Mouse (Mus musculus) embryo, embryonic 9.5 days (tissue): ENCODE results near the gene Ctsa.
"Not testable (repeated sequence)": the region's sequence is repeated elsewhere in the genome, so short reads cannot be mapped to it uniquely, and the experiment has no call there.

Experiments
- DNase-seq: peaks from one replicate; pipeline ENCODE4 v3.0.0-alpha.2; 2017; ENCODE audit errors: extremely low spot score

Gene Ctsa

GRCm38 (mm10) chr2:164845782-164846181 is 13.1 kb downstream of the Ctsa start:
- no peak for DNase-seq

GRCm38 (mm10) chr2:164850061-164850460 is 17.4 kb downstream of the Ctsa start:
- DNase-seq = no peak

GRCm38 (mm10) chr2:164855572-164855971 is 22.9 kb downstream of the Ctsa start:
- DNase-seq = not testable (repeated sequence)

GRCm38 (mm10) chr2:164856309-164857100 is 23.8 kb downstream of the Ctsa start:
- peak; percentile 42 for DNase-seq

- DNase-seq = peak; percentile 84
These were observed 24.6 kb downstream of the Ctsa start, which contains the start of gene Pltp for GRCm38 (mm10) chr2:164857101-164857821. Gene Pltp, minus strand, starts transcription at chr2:164857711.

- no peak for DNase-seq
These were observed 25.3 kb downstream of the Ctsa start for GRCm38 (mm10) chr2:164857842-164858553.

GRCm38 (mm10) chr2:164859155-164859554 is 26.5 kb downstream of the Ctsa start:
- DNase-seq = no peak

- no peak for DNase-seq
These were observed 27.2 kb downstream of the Ctsa start for GRCm38 (mm10) chr2:164859640-164860432.

GRCm38 (mm10) chr2:164861094-164861493 is 28.4 kb downstream of the Ctsa start:
- no peak for DNase-seq

GRCm38 (mm10) chr2:164862179-164862861 is 29.6 kb downstream of the Ctsa start:
- no peak for DNase-seq

- DNase-seq = not testable (repeated sequence)
These were observed 30.7 kb downstream of the Ctsa start for GRCm38 (mm10) chr2:164863411-164863810.

- no peak for DNase-seq
These were observed 31.9 kb downstream of the Ctsa start for GRCm38 (mm10) chr2:164864593-164864992.

- DNase-seq = no peak
These were observed 34.3 kb downstream of the Ctsa start for GRCm38 (mm10) chr2:164866741-164867551.

GRCm38 (mm10) chr2:164867566-164867965 is 34.9 kb downstream of the Ctsa start:
- DNase-seq = no peak

- DNase-seq = no peak
These were observed 35.8 kb downstream of the Ctsa start for GRCm38 (mm10) chr2:164868491-164868890.

- DNase-seq = no peak
These were observed 39.1 kb downstream of the Ctsa start for GRCm38 (mm10) chr2:164871602-164872303.

- no peak for DNase-seq
These were observed 40.9 kb downstream of the Ctsa start for GRCm38 (mm10) chr2:164873621-164874020.

GRCm38 (mm10) chr2:164874239-164874769 is 41.6 kb downstream of the Ctsa start:
- no peak for DNase-seq

- DNase-seq = not testable (repeated sequence)
These were observed 43.0 kb downstream of the Ctsa start for GRCm38 (mm10) chr2:164875648-164876047.
